Mouse (Mus musculus) forebrain, embryonic 14.5 days (tissue): ENCODE results near the gene Tlcd2. TPM values are rescaled to one million over a fixed set of nuclear protein-coding genes. Genes with fewer than 3 reads are reported as not detected.

ENCODE experiments used
- ATAC-seq: fragments of 200-750 bp; cut with Nextera tagmentation; 2 replicates; pipeline ENCODE4 v1.8.0; 2017; ENCODE audit warnings: mild to moderate bottlenecking, moderate library complexity
- DNase-seq: peaks from one replicate; pipeline ENCODE4 v3.0.0-alpha.2; 2015; ENCODE audit warnings: low spot score
- H3K27ac ChIP-seq: fragments of 300-500 bp; sonication (generic); 2 replicates; pipeline ENCODE4 v1.5.1; 2014; ENCODE audit warnings: low read depth, mild to moderate bottlenecking, control low read depth, low read length, moderate library complexity
- H3K27me3 ChIP-seq: fragments of 300-500 bp; sonication (generic); replicated peaks from 2 replicates; pipeline ENCODE4 v1.6.1; 2014; ENCODE audit warnings: low read length, control low read depth, mixed read lengths; ENCODE audit not compliant: control insufficient read depth, insufficient read depth
- H3K36me3 ChIP-seq: fragments of 300-500 bp; sonication (generic); 2 replicates; pipeline ENCODE4 v1.6.1; 2014; ENCODE audit warnings: low read length, control low read depth; ENCODE audit not compliant: control insufficient read depth, insufficient read depth
- H3K4me1 ChIP-seq: fragments of 300-500 bp; sonication (generic); 2 replicates; pipeline ENCODE4 v1.6.1; 2014; ENCODE audit warnings: antibody characterized with exemption, low read length, control low read depth; ENCODE audit not compliant: control insufficient read depth, insufficient read depth
- H3K4me2 ChIP-seq: fragments of 300-500 bp; sonication (generic); 2 replicates; pipeline ENCODE4 v1.6.1; 2014; ENCODE audit warnings: mild to moderate bottlenecking, control low read depth, low read length
- H3K4me3 ChIP-seq: fragments of 300-500 bp; sonication (generic); 2 replicates; pipeline ENCODE4 v1.5.1; 2014; ENCODE audit warnings: low read depth, low read length, control low read depth
- H3K9ac ChIP-seq: fragments of 300-500 bp; sonication (generic); 2 replicates; pipeline ENCODE4 v1.6.1; 2014; ENCODE audit warnings: mild to moderate bottlenecking, low read length, control low read depth, moderate library complexity
- H3K9me3 ChIP-seq: fragments of 300-500 bp; sonication (generic); replicated peaks from 2 replicates; pipeline ENCODE4 v1.6.1; 2016; ENCODE audit warnings: low read length, control low read depth, mixed read lengths; ENCODE audit not compliant: control insufficient read depth
- WGBS: fragments of 180-500 bp; shearing (Covaris S2); extraction: QIAGEN DNeasy Blood & Tissue Kit; methylation state at CpG from one replicate; pipeline ENCODE4 v1.1.7; 2014; 5-methylcytosine and 5-hydroxymethylcytosine counted together
- polyA plus RNA-seq: library from polyadenylated mRNA; unstranded; fragments of >200 nt; fragmentation: Nextera tagmentation; extraction: Ambion mirVana; gene quantifications from 2 replicates; pipeline ENCODE4 v1.2.1, GENCODE M21; 2014

Tlcd2 gene
- 0.94 and 1.3 TPM in 2 replicates for polyA plus RNA-seq

GRCm38 (mm10) chr11:75460844-75461742 lies at the start of gene Tlcd2:
Gene Tlcd2 (plus strand): TSS chr11:75461715.
- Histone ChIP-seq H3K4me2 (peak within 1 kb of the TSS; percentile 88), H3K4me1 (peaks cover 18% of the 10 kb centered on the region), H3K4me3 (peak within 1 kb of the TSS; percentile 66), H3K9me3 (no peaks in the 10 kb centered on the region), H3K9ac (peak within 1 kb of the TSS; percentile 76), H3K36me3 (peaks cover 8% of the 10 kb centered on the region; the same call in 1 of the 2 replicates), H3K27me3 (no peaks in the 10 kb centered on the region), H3K27ac (peak within 1 kb of the TSS; percentile 65)
- ATAC-seq (peak; percentile 97), DNase-seq (peak; percentile 100)
- under 1% methylated on average over 46 of the region's 46 CpGs for WGBS

GRCm38 (mm10) chr11:75415096-75415495 lies 46.4 kb upstream of the Tlcd2 start:
- DNase-seq (no peak), ATAC-seq (no peak)
- H3K9me3 ChIP-seq: no peaks in the 10 kb centered on the region
- no peak overlapping the region for H3K27ac ChIP-seq
- H3K4me2 ChIP-seq: no peak overlapping the region
- WGBS: 50% methylated on average over 7 of the region's 7 CpGs
- no peaks in the 10 kb centered on the region for H3K36me3 ChIP-seq
- no peak overlapping the region for H3K9ac ChIP-seq
- H3K4me3 ChIP-seq: no peak overlapping the region
- no peaks in the 10 kb centered on the region for H3K27me3 ChIP-seq
- no peaks in the 10 kb centered on the region for H3K4me1 ChIP-seq

DNA sequence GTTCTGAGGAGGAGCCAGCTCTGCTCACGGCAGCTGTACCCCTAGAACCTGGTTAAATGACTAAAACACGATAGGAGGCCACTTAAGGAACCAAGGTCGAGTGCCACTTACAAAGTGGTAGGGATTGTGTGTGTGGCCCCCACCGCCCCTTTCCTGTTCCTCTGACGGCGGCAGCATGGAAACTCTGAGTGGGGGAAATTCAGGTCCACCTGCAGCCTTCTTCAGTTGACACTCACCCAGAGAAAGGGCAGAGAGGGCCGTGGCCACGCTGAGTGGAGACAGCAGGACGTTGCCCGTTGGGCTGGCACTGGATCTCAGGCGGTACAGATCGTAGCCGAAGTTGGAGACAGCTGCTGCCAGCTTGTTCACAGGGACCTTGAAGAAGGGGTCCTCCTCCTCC lies 45.5 kb upstream of the Tlcd2 start:
- Histone ChIP-seq H3K36me3 (no peaks in the 10 kb centered on the region), H3K9me3 (no peaks in the 10 kb centered on the region), H3K27ac (no peak overlapping the region), H3K4me2 (no peak overlapping the region), H3K9ac (no peak overlapping the region), H3K27me3 (no peaks in the 10 kb centered on the region), H3K4me3 (no peak overlapping the region), H3K4me1 (no peaks in the 10 kb centered on the region)
- DNase-seq (no peak), ATAC-seq (no peak)
- WGBS: 87% methylated on average over 13 of the region's 13 CpGs

- DNase-seq (no peak), ATAC-seq (no peak)
- H3K4me1 ChIP-seq: no peaks in the 10 kb centered on the region
- no peak overlapping the region for H3K4me2 ChIP-seq
- no peak overlapping the region for H3K9ac ChIP-seq
- H3K4me3 ChIP-seq: no peak overlapping the region
- H3K27ac ChIP-seq: no peak overlapping the region
- H3K9me3 ChIP-seq: no peaks in the 10 kb centered on the region
- WGBS: 81% methylated on average over 7 of the region's 7 CpGs
- no peaks in the 10 kb centered on the region for H3K36me3 ChIP-seq
- H3K27me3 ChIP-seq: no peaks in the 10 kb centered on the region
Measured at GRCm38 (mm10) chr11:75420037-75420436, 41.5 kb upstream of the Tlcd2 start.

GRCm38 (mm10) chr11:75420810-75421374 lies 40.6 kb upstream of the Tlcd2 start:
- no peak for ATAC-seq
- H3K9ac ChIP-seq: no peak overlapping the region
- H3K4me2 ChIP-seq: no peak overlapping the region
- no peaks in the 10 kb centered on the region for H3K9me3 ChIP-seq
- DNase-seq: no peak
- H3K36me3 ChIP-seq: no peaks in the 10 kb centered on the region
- 72% methylated on average over 5 of the region's 5 CpGs for WGBS
- H3K27ac ChIP-seq: no peak overlapping the region
- H3K4me1 ChIP-seq: no peaks in the 10 kb centered on the region
- no peaks in the 10 kb centered on the region for H3K27me3 ChIP-seq
- no peak overlapping the region for H3K4me3 ChIP-seq

DNA sequence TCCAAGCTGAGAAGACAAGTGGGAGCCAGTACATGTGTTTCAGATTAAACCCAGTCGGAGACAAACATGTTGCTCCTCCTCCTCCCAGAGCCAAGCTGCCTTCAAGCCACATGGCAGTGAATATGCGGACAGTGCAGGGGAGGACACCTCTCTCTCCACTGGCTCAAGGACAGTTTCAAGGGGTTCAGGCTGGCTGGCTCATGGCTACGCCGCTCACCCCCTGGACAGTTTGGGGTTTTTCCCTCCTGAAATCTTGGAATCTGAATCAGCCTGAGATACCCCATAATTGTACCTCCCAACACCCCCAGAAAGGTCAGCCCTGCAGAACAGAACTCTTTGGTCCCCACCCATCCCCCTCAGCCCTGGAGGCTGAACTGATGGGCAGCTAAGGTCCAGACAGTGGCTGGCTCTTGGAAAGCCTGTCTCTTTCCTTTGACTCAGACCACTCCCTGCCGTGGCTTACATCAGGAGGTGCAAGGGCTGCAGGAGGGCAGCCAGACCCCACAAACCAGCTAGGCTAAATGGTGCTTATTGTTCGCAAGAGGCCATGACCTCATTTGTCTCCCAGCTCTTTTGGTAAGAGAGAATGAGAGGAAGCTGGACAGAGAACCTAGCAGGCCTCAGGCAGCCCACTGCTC lies 40.0 kb upstream of the Tlcd2 start:
- no peak overlapping the region for H3K4me3 ChIP-seq
- H3K27ac ChIP-seq: no peak overlapping the region
- WGBS: 52% methylated on average over 6 of the region's 6 CpGs
- no peak overlapping the region for H3K9ac ChIP-seq
- DNase-seq (no peak), ATAC-seq (no peak)
- no peaks in the 10 kb centered on the region for H3K36me3 ChIP-seq
- H3K9me3 ChIP-seq: no peaks in the 10 kb centered on the region
- H3K4me1 ChIP-seq: no peaks in the 10 kb centered on the region
- H3K4me2 ChIP-seq: no peak overlapping the region
- H3K27me3 ChIP-seq: no peaks in the 10 kb centered on the region

DNA sequence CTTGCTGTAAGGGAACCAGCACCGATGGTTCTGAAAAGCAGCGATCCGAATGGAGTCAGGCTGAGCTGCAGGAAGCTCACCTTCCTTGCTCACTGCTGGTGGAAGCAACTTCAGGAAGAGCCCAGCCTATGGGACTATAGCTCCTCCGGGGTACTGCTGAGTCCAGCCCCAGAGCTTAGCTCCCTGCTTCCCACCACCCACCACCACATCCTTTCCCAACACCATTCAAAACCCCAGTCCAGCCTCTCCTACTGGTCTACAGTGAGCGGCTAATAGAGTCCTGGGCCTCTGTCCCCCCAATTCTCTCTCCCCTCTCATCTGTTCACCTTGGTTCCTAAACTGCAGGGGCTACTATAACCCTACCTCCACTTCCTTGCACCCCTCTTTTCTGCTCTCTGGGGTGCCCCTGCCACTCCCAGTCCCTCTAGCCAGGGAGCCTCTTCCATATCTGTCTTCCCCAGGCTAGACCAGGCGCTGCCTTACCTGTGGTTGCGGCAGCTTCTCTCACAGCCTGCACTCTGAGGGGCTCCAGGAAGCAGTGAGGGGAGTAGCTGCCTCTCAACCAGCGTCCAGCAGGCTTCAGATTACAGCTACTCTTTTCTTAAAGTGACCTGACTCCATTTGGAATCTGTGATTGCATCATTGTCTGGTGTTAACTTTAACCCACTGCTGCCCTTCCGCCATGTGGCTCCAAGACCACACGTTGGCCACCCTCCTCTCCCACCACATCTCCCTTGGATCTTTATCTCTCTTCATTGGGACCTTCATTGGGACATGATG lies 39.3 kb upstream of the Tlcd2 start, which contains the start of gene Serpinf1:
Gene Serpinf1 (minus strand): TSS at position 689 of the 780 bp plus-strand sequence.
- H3K36me3 ChIP-seq: no peaks in the 10 kb centered on the region
- no peak for ATAC-seq
- DNase-seq: no peak
- no peaks in the 10 kb centered on the region for H3K9me3 ChIP-seq
- no peak within 1 kb of the TSS for H3K4me2 ChIP-seq
- no peaks in the 10 kb centered on the region for H3K27me3 ChIP-seq
- 58% methylated on average over 10 of the region's 10 CpGs for WGBS
- no peak within 1 kb of the TSS for H3K4me3 ChIP-seq
- H3K9ac ChIP-seq: no peak within 1 kb of the TSS
- H3K27ac ChIP-seq: no peak within 1 kb of the TSS
- no peaks in the 10 kb centered on the region for H3K4me1 ChIP-seq

DNA sequence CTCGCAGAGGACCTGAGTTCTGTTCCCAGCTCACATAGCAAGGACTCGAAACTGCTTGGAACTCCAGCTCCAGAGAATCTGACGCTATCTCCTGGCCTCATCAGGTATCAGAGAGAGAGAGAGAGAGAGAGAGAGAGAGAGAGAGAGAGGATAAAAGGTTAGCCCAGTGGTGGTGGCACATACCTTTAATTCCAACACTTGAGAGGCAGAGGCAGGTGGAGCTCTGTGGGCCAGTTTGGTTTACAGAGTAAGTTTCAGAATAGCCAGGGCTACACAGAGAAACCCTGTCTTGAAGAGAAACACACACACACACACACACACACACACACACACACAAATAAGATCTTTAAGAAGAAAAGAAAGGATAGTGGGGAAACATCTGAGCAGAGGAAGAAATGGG lies 38.4 kb upstream of the Tlcd2 start:
- H3K27ac ChIP-seq: no peak overlapping the region
- H3K36me3 ChIP-seq: no peaks in the 10 kb centered on the region
- H3K27me3 ChIP-seq: no peaks in the 10 kb centered on the region
- no peaks in the 10 kb centered on the region for H3K9me3 ChIP-seq
- H3K9ac ChIP-seq: no peak overlapping the region
- no peak overlapping the region for H3K4me3 ChIP-seq
- no peak for ATAC-seq
- DNase-seq: no peak
- no peaks in the 10 kb centered on the region for H3K4me1 ChIP-seq
- H3K4me2 ChIP-seq: no peak overlapping the region
- WGBS: 81% methylated on average over 3 of the region's 3 CpGs
